Mouse (Mus musculus) G1E (cell line): ENCODE measurements around the gene Dclk2. TPM values are rescaled to one million over a fixed set of nuclear protein-coding genes. Genes with fewer than 3 reads are reported as not detected.

Experiments
- ATAC-seq: 2 replicates; pipeline ENCODE4 v1.8.0; 2016; ENCODE audit warnings: mild to moderate bottlenecking; ENCODE audit not compliant: insufficient number of reproducible peaks, poor library complexity, low FRiP score, severe bottlenecking; ENCODE audit errors: extremely low read depth
- DNase-seq: peaks from one replicate; pipeline ENCODE4 v3.0.0; 2012; ENCODE audit warnings: low spot score
- H3K27me3 ChIP-seq: 2 replicates; pipeline ENCODE4 v1.6.1; 2012; ENCODE audit warnings: mild to moderate bottlenecking, low read length, inconsistent platforms; ENCODE audit not compliant: insufficient read depth
- H3K36me3 ChIP-seq: replicated peaks from 2 replicates; pipeline ENCODE3; 2012; ENCODE audit warnings: mild to moderate bottlenecking, inconsistent platforms
- H3K4me1 ChIP-seq: 2 replicates; pipeline ENCODE4 v1.6.1; 2012; ENCODE audit warnings: low read depth, low read length, inconsistent platforms, mixed read lengths; ENCODE audit not compliant: insufficient read depth
- H3K4me3 ChIP-seq: 2 replicates; pipeline ENCODE4 v1.5.1; 2012; ENCODE audit warnings: low read depth, mild to moderate bottlenecking, inconsistent platforms, low read length, moderate library complexity, mixed read lengths
- H3K9me3 ChIP-seq: replicated peaks from 2 replicates; pipeline ENCODE4 v1.6.1; 2012; ENCODE audit warnings: inconsistent platforms
- CTCF ChIP-seq: IDR thresholded peaks from 2 replicates; pipeline ENCODE4 v1.5.1; 2012; ENCODE audit warnings: low read depth, low read length, inconsistent platforms, mixed read lengths
- GATA1 ChIP-seq: IDR thresholded peaks from 2 replicates; pipeline ENCODE4 v1.6.1; 2012; ENCODE audit warnings: borderline replicate concordance, low read length, inconsistent platforms, mixed read lengths
- GATA2 ChIP-seq: IDR thresholded peaks from 2 replicates; pipeline ENCODE4 v1.6.1; 2012; ENCODE audit warnings: low read depth, low read length, inconsistent platforms, borderline replicate concordance
- POLR2AphosphoS5 ChIP-seq: IDR thresholded peaks from 2 replicates; pipeline ENCODE4 v1.6.1; 2012; ENCODE audit warnings: low read depth, low read length, inconsistent platforms; ENCODE audit not compliant: insufficient replicate concordance
- TAL1 ChIP-seq: conservative IDR thresholded peaks from 2 replicates; pipeline ENCODE4 v1.6.1; 2012; ENCODE audit warnings: low read depth, low read length, inconsistent platforms, mixed read lengths
- polyA plus RNA-seq: library from polyadenylated mRNA; stranded (reverse); fragments of >175 nt; gene quantifications from 2 replicates; pipeline ENCODE4 v1.2.3, GENCODE M21; 2012
- total RNA-seq, 2 experiments: library from RNA; stranded (forward) in 1 of 2; stranded (reverse) in 1 of 2; fragments of 200-1000 nt in 1 of 2; fragments of >200 nt in 1 of 2; fragmentation: Nextera tagmentation in 1 of 2; gene quantifications; 2 replicates each; pipeline ENCODE4 v1.2.3; 2014 to 2017

Gene Dclk2
- total and polyA plus RNA-seq, 3 experiments, result 0.11 to 5.3 TPM; not detected in 1

DNA sequence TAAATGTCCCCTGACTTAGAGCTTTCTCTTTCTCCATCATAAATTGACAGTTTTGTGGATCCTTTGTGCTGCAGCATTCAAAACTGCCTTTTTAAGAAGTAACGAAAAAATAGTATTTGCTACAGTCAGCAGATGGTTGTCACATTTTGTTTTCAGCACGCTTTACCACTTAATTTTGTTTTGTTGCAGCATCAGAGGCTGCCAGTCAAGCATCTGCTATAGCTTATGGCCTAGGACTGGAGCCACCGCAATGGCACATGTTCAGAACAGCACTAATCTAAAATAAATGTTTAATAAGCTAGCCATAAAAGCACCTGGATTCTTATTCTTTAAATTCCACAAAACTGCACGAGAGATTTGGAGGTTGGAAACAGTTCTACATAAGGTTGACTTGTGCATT, 175.3 kb downstream of the Dclk2 start:
- Histone ChIP-seq H3K36me3 (peaks cover 13% of the 10 kb centered on the region), H3K9me3 (no peaks in the 10 kb centered on the region), H3K4me1 (no peaks in the 10 kb centered on the region), H3K27me3 (no peaks in the 10 kb centered on the region), H3K4me3 (no peak overlapping the region)
- TF ChIP-seq POLR2AphosphoS5 (no peak), GATA1 (no peak), TAL1 (no peak), CTCF (no peak), GATA2 (no peak)
- no peak for ATAC-seq
- no peak for DNase-seq

DNA sequence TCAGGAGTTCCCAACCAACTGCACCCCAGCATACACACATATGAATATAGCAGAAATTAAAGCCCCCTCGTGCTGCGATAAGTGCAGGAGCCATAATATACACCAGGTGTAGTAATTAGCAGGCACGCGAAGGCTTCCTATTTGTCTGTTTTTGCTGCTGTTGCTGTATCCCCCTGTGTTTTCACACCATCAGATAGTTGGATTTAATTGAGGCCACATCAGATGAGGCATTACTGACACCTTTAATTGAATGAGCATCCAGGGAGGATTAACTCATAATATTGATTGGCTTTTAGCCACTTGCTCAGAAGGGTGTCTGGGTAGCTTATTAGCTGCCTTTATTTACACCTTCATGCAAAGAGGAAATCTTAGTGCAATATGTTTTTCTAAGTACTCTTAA, 180.9 kb downstream of the Dclk2 start:
- H3K27me3 ChIP-seq, result no peaks in the 10 kb centered on the region
- no peak for ATAC-seq

DNA sequence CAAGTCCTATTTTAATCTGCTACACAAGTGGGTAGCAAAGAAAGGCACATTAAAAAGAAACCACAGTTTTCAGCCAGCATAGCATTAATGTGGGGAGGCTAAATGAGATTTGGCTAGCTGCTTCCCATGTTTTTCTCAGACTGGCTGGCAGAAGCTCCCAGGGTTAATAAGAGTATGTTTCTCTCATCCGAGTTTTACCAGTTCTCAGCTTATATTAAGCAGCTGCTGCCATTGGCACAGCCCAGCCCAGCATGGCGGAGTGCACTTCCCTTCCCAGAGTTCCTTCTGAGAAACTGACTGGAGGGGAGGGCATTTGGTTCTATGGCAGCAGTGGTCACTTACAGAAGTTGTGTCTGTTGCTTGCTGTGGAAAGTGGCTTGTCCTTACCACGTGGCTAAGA, 181.8 kb downstream of the Dclk2 start:
- ATAC-seq (no peak), DNase-seq (no peak)
- H3K9me3 ChIP-seq, result no peaks in the 10 kb centered on the region
- no peaks in the 10 kb centered on the region for H3K27me3 ChIP-seq
- H3K36me3 ChIP-seq, result peaks cover 17% of the 10 kb centered on the region
- no peaks in the 10 kb centered on the region for H3K4me1 ChIP-seq
- no peak overlapping the region for H3K4me3 ChIP-seq
- TF ChIP-seq CTCF, result no peak
- TF ChIP-seq POLR2AphosphoS5, result no peak
- TF ChIP-seq GATA2, result no peak
- no peak for TF ChIP-seq TAL1
- TF ChIP-seq GATA1, result no peak

More for the DNA sequence above, 180.9 kb downstream of the Dclk2 start:
- H3K36me3 ChIP-seq, result peaks cover 19% of the 10 kb centered on the region
- TF ChIP-seq TAL1 (no peak), CTCF (no peak), GATA2 (no peak), POLR2AphosphoS5 (no peak), GATA1 (no peak)
- no peaks in the 10 kb centered on the region for H3K4me1 ChIP-seq
- H3K4me3 ChIP-seq, result no peak overlapping the region
- no peaks in the 10 kb centered on the region for H3K9me3 ChIP-seq
- DNase-seq, result no peak

Other genes starting within 250 kb of the Dclk2 start
- not detected in 2 replicates for gene Cd1d1, start 78.6 kb upstream of the Dclk2 start, total RNA-seq (2014; fragmentation: Nextera tagmentation)
- 0.05 TPM in 1 of 2 replicates, not detected in the other for gene Cd1d1, start 78.6 kb upstream of the Dclk2 start, total RNA-seq (2017)
- gene Cd1d1, start 78.6 kb upstream of the Dclk2 start, polyA plus RNA-seq, result not detected in 2 replicates